Mouse (Mus musculus) CD4-positive helper T cell, adult 2 months (primary cell): ENCODE results near the gene Vmn2r120.
"Not testable (repeated sequence)": the region's sequence is repeated elsewhere in the genome, so short reads cannot be mapped to it uniquely, and the experiment has no call there.

Experiments used
- DNase-seq: peaks from one replicate; pipeline ENCODE4 v3.0.0-alpha.2; 2012; ENCODE audit warnings: low read depth, missing footprints, low spot score

Vmn2r120 gene

DNA sequence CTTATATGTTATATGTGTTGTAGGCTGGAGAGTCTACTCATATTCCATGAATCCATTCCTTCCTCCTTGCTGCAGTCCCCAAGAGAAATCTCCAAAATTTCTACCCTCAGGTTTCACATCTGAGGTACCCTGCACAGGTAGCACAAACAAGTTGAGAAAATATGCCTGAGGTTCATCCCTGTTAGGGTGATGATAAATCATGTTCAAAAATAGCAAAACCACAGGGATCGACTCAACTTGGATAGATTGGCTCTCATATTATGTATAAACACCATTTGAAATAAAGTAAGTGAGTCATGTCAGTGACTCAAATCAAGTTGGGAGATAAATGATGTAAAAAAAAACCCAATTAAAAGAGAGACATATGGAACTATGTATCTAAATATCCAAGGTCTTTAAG, at the start of gene Vmn2r120:
Gene Vmn2r120 (minus strand): TSS at position 101 of the 400 bp plus-strand sequence.
- DNase-seq = no peak

DNA sequence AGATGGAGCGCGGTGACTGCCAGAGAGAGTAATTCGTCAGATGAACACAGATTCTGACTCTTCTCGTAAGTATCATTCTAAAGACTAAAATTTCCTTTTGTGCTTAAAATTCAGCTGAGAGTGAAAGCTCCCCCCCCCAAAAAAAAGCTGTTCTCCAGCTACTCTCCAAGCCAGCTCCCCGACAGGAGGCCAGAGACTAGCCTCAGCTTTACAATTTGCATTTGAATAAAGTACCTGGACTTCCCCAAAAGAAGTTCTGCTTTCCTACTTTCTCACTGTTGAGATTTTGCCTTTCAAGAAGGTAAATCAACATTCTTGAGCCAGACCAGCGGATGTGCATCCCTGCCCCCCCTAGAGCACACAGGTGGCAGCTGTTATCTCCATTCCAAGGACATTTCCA, 42.0 kb upstream of the Vmn2r120 start:
- DNase-seq = not testable (repeated sequence)

DNA sequence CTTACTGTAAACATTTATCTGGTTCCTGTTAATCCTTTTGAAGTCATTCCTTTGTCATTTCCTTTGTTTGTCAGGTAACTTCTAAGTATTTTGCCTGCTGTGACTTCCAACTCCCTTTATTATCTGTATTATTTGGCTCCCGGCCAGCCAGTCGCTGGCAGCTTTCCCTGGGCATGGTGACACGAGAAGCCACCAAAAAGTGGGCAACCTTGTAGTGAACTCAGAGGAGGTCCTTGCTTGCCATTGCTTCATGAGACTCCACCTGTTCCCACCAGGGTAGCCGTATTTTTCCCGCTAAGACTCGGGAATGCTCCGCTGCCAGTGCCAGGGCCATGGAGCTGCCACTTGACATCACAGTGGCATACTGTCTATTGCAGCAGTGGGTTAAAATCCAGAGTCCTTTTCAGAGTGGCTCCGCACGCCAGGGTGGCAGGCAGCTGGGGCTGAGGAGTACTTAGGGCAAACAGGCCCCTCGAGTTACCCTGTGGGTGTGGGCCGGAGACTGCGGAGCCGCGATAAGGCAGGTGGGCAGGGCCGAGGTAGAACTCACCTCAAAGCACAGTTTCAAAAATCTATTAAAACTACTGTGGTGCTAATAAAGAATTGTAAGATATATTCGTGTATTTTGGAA, 28.9 kb upstream of the Vmn2r120 start:
- DNase-seq = no peak
